Mouse (Mus musculus) ES-CJ7 (cell line): ENCODE measurements at regions not wholly inside any gene's neighbourhood (a gene's known extent, or its start where the extent isn't known, plus 50 kb on each side); places are given as distances from the start of the nearest gene placed in this dataset.

Source experiments
- DNase-seq: peaks from one replicate; pipeline ENCODE4 v3.0.0; 2011; ENCODE audit warnings: low read depth, low spot score

GRCm38 (mm10) chr7:71873817-71874216 lies 432.6 kb downstream of the Mctp2 start:
- no peak for DNase-seq

DNA sequence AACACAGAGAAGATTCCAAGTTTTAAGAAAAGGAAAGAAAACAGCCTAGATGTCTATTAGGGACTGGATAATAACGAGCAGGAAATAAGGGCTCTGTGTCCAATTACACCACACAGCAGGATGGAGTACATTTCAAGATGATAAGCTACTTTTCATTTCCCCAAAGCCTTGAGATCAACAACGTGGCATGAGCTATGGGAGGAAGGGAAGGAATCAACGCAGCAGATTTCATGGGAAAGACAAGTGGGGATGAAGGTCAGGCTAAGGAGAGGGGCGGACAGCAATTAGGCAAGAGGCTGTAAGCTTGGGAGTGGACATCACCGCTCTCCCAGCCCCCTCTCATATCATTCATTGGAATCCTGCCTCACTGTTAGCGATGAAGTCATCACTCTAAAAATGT lies 433.5 kb downstream of the Mctp2 start:
- no peak for DNase-seq

GRCm38 (mm10) chr7:71867090-71867489 lies 439.3 kb downstream of the Mctp2 start:
- peak; percentile 21 for DNase-seq

- DNase-seq = no peak
These were observed 440.8 kb downstream of the Mctp2 start for GRCm38 (mm10) chr7:71865371-71866166.

GRCm38 (mm10) chr7:71852864-71853263 lies 453.5 kb downstream of the Mctp2 start:
- DNase-seq = no peak

GRCm38 (mm10) chr7:71849174-71849573 lies 457.2 kb downstream of the Mctp2 start:
- no peak for DNase-seq

DNA sequence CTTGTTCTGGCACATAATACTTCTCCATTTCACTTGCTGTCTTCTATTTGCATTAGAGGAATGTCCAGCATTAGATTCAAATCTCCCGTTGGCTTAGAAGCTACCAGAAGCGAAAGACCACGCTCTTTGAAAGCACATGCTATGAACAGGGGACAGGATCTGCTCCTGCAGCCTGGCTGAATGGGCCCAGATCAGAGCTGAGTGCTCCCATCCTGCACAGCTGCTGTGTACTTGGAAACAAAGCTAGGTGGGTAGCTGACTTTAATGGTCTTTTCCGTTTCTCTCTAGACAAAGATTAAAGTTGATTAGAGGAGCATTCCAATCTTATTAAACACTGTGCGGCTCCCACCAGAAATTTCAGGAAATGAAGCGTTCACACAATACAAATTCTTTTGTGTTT lies 468.6 kb downstream of the Mctp2 start:
- peak; percentile 3 for DNase-seq

GRCm38 (mm10) chr7:71831790-71832525 lies 474.4 kb downstream of the Mctp2 start:
- DNase-seq = no peak

GRCm38 (mm10) chr7:71829567-71829966 lies 476.8 kb downstream of the Mctp2 start:
- no peak for DNase-seq

DNA sequence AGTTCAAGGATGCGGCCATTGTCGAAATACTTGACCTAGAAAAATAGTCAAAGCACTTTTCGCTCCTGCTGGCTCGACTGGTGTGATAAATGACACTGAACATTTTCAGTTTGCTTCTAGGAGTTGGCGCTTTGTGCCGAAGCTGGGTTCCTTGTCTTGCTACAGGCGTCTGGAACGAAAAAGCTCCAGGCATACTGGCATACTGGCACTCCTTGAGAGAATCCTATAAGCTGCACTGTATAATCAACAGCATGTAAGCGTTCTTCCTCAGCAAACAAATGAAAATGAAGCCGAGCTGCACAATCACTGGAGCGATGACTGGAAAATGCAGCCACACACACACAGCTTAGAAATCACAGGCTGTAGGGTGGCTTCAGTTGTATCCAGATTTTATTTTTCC lies 464.9 kb upstream of the Gm10295 start:
- DNase-seq = no peak

GRCm38 (mm10) chr7:71794201-71794600 lies 442.9 kb upstream of the Gm10295 start:
- DNase-seq = no peak

- peak; percentile 38 for DNase-seq
These were observed 437.1 kb upstream of the Gm10295 start for GRCm38 (mm10) chr7:71788401-71788800.

GRCm38 (mm10) chr7:71782496-71782895 lies 431.2 kb upstream of the Gm10295 start:
- no peak for DNase-seq

GRCm38 (mm10) chr7:71749886-71750285 lies 398.6 kb upstream of the Gm10295 start:
- no peak for DNase-seq

GRCm38 (mm10) chr7:71746118-71746897 lies 395.0 kb upstream of the Gm10295 start:
- DNase-seq = no peak

GRCm38 (mm10) chr7:71728509-71728908 lies 377.2 kb upstream of the Gm10295 start:
- no peak for DNase-seq

DNA sequence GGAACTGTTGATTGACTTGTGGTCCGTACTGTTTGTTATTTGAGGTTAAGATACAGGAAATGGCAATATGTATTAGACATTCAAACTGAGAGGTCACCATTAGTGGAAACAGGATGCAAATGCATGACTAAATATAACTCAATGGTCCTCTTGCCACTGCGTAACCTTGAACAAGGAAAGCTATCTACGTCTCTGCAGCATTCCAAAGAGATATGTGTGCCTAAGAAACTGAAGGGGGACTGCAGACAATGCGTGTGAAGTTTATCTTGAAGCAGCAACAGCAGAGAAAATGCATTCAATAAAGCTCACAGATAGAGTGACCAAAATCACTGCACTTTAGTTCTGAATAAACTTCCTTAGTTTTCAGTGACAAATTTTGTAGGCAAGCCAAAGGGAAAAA lies 356.9 kb upstream of the Gm10295 start:
- DNase-seq = no peak

- DNase-seq = peak; percentile 4
These were observed 354.9 kb upstream of the Gm10295 start for GRCm38 (mm10) chr7:71706201-71706600.

DNA sequence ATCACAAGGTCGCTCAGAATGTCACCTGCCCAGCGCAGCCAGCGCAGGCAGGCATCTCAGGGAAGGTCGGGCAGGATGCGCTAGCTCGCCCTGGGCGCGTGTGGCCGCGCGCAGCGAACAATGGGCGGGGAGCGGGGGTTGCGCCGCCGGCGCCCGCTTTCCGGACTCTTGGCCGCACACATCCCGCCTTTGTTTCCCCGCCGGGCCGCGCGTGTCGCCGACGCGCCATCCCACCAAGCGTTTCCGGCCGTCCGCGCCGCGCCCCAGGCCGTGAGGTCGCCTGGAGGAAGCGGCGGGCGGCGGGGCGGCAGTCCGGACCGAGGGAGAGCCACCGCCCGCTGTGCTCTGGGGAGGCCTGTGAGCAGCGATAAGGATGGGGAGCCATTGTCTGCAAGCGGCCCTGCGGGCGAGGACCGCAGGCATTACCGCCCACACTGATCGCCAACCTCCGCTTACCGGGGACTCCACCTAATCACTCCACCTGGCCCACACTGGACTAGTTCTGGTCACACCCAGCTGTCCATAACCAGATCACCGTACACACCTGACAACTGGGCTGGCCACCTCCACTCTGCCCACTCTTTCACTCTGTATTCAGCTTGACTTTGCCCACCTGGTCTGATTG lies 354.3 kb upstream of the Gm10295 start:
- DNase-seq = peak; percentile 47

DNA sequence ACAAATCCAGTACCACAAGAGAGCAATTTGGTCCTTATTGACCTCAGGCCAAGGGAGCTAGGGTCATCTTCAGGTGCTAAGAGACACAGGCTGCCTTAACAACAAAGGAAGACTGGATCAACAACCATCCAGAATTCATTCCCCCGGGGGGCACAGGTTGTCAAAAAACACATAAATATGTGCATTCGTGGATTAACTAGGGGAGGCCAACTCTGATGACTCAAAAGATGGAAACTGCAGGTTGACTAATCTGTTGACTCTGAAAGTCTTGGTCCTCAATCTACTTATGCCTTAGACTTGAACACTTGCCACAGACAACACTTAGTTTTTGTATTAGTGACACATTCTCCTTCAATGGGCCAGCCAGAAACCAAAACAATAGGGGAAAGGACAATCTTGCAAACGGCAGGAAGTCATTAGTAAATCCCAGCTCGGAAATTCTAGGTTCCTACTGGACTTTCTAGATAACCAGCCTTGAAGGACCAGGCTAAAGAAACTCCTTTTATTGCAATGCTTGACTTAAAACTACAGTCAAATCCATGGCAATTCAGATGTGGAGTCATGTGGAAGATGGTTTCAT lies 353.5 kb upstream of the Gm10295 start:
- DNase-seq = no peak
